Mouse (Mus musculus) C2C12 (cell line): Measurements from ENCODE around the gene Gtpbp4.

Source experiments
- CEBPB ChIP-seq: IDR thresholded peaks from one replicate; pipeline ENCODE4 v1.6.1; 2011; ENCODE audit warnings: low read depth, mild to moderate bottlenecking, control low read depth, moderate library complexity
- CTCF ChIP-seq: IDR thresholded peaks from one replicate; pipeline ENCODE4 v1.5.1; 2011; ENCODE audit not compliant: control insufficient read depth, insufficient read depth, insufficient read length
- MAX ChIP-seq: IDR thresholded peaks from one replicate; pipeline ENCODE4 v1.6.1; 2011; ENCODE audit warnings: mild to moderate bottlenecking, control low read depth
- MYOG ChIP-seq: IDR thresholded peaks from one replicate; pipeline ENCODE4 v1.6.1; 2011; ENCODE audit not compliant: control insufficient read depth, insufficient read length; ENCODE audit errors: extremely low read depth
- USF1 ChIP-seq: IDR thresholded peaks from one replicate; pipeline ENCODE4 v1.6.1; 2011; ENCODE audit warnings: low read depth, mild to moderate bottlenecking, control low read depth, moderate library complexity

DNA sequence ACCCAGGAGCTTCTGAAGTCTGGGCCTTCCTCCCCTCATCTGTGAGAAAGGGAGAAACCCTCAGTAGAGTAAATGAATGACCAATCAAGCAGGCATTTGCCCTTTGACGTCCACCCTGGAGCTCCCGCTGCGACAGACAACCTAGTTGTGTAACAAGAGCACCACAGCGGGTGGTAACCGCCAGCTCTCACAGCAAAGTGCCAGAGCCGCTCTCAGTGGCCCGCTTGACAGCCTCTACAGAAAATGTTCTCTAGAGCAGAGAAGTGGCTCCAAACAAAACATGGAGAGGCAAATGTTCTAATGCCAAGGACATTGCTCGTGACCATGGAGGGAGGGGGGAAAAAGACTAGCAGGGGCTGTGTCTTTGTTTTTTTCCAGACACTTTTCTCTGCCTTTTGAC is 21.3 kb upstream of the Gtpbp4 start:
- TF ChIP-seq MAX = no peak
- no peak for TF ChIP-seq USF1
- TF ChIP-seq CTCF = no peak
- TF ChIP-seq MYOG = no peak
- TF ChIP-seq CEBPB = peak; percentile 42
